Mouse (Mus musculus) thymus, adult 2 months (tissue): ENCODE data around the gene Lonp2.

ENCODE experiments used
- CTCF ChIP-seq: fragments of 200-500 bp; IDR thresholded peaks from 2 replicates; pipeline ENCODE4 v1.5.1; 2012; ENCODE audit warnings: mild to moderate bottlenecking, control low read depth, low read length, moderate library complexity, borderline replicate concordance; ENCODE audit not compliant: control insufficient read depth, poor library complexity, insufficient read depth; ENCODE audit errors: extremely low read depth
- POLR2A ChIP-seq: fragments of 200-500 bp; IDR thresholded peaks from 2 replicates; pipeline ENCODE4 v1.6.1; 2012; ENCODE audit warnings: mild to moderate bottlenecking, low read length, control low read depth, moderate library complexity; ENCODE audit not compliant: control insufficient read depth, poor library complexity, insufficient read depth; ENCODE audit errors: extremely low read depth

DNA sequence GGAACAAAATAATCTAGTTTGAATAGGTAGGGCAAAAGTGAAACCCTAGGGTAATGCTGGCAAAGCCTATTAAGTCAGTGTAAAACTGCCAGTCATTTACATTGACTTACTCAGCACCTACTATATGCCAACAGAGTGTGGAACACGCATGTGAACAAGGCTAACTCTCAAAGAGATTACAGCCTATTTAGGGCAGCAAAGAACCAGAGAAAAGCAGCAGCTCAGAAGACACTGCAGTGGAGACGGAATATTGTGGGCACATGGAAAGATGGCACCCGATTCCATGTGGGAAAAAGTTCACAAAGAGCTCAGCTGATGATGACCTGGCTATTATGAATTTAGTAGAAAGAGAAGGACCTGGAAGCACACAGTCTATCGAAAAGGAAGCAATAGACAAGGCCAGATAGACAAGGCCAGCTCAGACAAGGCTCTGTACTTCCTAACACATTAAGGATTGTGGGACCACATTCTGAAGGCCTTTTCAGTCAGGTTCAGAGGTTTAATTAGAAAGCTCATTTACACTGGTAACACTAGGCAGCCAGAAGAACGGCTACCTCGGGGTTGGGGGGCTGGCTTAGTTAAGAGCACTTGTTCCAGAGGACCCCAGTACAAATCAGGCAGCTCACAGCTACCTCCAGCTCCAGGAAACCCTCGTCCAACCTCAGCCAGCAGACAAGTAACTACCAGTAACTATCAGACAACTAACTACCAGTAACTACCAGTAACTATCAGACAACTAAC lies 118.9 kb downstream of the Lonp2 start:
- TF ChIP-seq POLR2A (no peak), CTCF (no peak)
